Mouse (Mus musculus) c-Kit-negative CD71-positive TER-119-positive erythroid progenitor cells, embryonic 14.5 days (primary cell): ENCODE data around the gene Rdh13.

Source experiments
- DNase-seq: peaks from one replicate; pipeline ENCODE4 v3.0.0-alpha.2; 2013; ENCODE audit warnings: low read depth, low spot score

The Rdh13 gene

DNA sequence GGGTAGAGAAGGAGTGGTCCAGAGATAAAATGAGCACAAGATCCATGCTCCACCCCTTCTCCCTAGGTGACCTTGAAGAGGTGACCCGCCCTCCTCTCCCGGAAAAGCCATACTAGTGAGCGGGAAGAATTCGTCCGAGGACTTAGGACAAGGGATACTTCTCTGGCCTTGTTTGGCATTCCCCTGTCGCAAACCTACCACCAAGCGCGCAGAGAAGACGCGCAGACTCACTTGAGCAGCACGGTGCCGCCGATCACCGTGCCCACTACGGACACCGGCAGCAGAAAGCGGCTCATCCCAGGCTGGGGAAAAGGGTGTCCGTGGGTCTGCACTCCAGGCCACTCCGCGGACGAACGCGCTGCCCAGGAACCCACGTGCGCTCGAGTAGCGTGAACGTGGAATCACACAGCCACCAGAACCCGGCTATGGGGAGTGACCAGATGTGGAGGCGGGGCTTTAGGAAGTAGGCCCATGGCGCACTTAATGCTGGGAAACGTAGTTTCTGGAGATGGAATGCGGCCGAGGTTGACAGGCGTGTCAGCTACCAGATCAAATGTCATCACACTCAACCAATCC is at the start of gene Rdh13:
Rdh13 (minus strand) TSS at position 434 of the 576 bp plus-strand sequence.
- DNase-seq: peak; percentile 58

DNA sequence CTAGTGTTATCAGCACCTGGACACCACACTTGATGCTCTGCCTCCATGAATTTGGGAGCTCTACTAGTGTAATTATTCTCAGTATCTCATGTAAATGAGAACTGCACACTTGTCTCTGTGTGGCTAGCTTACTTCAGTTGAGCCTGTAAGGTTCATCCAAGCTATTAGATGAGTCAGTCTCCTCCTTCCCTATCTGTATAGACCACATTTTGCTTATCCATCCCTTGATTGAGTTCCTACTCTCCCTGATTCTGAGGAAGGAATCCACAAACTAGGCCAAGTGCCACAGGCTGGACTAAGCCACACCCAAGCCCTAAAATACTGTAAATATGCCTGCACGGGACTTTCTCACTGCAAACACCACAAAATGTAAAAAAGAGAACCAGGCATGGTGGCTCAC is 48.5 kb upstream of the Rdh13 start:
- no peak for DNase-seq

DNA sequence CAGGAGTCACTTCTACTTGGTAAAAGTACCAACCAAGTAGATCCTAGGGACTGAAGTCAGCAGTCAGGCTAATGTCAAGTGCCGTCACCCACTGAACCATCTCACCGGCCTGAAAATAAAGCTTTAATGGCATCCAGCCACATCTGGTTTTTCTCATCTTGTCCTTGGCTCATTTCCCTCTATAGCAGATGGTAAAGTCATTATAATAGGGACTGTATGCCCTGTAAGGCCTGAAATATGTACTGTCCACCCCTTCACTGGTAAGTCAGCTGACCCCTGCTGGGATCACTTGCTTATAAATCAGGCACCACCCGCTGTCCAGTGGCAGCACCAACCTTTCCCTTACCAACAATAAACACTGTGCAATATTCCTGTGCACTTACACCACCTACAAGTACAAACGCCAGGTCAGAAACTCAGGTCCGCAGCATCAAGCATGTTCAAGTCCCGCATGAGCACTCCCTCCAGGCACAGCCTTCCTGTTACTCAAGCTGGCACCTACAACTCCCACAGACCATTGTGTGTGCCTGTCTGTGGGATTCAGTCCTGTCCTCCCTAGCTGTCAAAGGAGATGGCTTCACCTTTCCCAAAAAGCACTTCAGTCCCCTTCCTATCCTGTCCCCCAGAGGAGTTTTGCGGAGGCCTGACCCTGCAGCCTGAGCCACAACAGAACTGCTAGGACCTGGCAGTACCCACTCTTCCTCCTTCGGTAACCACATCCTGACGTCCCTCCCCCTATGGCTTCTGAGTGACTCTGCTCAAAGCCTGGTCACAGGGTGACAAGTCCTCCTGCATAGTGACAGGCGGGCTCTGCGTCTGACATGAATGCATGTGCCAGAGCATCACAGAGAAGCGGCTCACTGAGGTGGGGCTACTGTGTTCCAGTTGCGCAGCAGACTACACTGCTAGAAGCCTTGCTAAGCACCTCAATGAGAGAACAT is 47.1 kb upstream of the Rdh13 start:
- DNase-seq: no peak

DNA sequence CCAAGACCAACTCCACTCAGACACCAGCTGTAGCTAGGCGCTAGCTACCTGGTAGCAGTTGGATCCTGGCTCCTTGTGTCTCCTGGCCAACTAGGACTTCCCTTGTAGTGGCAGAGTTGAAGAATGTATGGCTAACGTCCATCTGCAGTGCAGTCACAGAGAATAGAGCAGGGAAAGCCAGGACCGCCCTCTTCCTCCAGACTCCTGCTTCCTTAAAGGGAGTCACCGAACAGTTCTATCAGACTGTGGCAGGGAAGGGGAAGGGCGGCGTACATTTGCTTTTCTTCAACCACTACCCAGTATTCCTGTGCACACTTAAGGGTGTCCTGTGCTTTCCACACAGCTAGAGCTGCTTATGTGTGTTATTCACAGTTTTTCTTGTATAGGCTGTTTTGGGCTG is 45.9 kb upstream of the Rdh13 start:
- DNase-seq: no peak

DNA sequence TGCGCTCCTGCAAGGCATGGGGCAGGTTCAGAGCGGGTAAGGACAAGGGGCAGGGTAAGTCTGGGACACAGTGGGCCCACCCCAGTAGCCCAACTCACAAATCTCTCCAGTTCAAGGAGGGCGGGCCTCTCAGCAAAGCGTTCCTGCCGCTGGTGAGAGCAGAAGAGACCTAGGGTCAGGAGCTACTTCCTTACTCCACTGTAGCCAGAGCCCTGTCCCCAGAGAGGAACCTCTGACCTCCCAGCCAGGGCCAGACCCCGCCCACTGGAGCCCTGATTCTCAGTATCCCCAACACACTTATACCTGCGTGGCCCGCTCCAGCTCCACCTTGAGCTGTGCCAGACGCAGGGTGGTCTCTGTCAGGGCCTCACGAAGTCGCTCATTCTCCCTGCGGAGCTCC is 36.8 kb upstream of the Rdh13 start:
- DNase-seq: no peak

DNA sequence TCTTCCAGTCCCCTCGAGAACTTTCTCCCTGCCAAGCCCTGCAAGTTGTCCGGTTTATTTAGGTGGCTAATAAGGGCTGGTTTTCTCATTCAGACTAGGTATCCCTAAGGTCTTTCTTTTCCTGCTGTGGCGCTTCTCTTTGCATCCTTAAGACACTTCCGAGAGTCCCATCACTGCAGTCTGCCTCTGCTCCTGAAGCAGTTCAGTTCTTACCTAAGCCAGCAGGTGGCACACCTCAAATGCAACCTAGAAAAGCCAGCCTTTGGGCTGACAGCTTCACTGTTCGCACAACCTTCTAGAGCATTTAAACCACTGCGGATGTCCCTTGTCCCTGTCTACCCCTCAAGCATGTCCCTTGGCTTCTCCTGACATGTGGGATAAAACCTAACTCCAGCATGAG is 34.2 kb upstream of the Rdh13 start:
- no peak for DNase-seq

DNA sequence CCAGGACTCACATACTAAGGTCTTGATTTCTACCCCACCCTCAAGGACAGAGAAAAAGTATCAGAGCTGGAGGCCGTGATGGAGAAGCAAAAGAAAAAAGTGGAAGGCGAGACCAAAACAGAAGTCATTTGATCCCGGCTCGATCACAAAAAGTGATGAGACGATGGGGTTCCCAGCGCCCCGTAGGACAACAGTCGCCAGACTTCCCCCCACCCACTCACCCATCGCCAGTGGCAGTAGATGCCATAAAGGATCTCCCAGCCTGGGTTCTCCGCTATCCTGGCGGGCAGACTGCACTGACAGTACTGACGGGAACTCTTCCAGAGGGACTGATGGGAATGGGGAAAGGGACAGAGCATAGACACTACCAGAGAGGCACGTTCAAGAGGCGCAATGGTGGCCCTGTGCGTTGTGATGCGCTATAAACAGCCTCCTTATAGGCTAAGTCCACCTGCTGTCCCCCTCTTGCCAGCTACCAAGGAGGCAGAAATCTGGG is 33.4 kb upstream of the Rdh13 start:
- no peak for DNase-seq

DNA sequence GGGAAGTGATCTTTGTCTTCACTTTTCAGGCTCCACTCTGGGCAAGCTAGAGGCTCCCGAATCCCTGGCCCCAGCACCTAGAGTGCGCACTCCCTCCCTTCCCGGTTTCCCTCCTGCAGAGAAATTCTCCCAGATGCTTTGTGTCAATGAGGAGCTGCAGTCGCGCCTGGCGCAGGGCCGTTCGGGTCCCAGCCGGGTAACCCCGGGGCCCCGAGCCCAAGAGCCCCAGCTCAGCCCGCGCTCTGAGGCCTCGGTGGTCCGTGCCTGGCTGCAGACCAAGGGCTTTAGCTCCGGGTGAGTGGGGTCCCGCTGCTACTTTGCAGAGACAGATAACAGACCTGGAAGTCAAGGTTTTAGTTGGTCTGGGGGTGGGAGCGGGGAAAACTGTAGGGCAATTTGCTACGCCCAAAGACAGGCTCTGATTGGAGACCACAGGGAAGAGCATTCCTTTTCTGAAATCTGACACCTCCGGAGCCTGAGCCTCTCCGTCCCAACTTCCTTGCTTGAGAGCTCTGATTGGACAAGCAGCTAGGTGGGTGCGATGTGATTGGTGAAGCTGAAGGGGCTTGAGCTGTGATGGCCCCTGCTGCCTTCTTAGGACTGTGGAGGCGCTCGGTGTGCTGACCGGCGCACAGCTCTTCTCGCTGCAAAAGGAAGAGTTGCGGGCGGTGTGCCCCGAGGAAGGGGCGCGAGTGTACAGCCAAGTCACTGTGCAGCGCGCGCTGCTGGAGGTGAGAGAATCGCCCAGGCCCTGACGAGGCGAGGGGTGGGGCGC is 32.8 kb upstream of the Rdh13 start:
- no peak for DNase-seq

DNA sequence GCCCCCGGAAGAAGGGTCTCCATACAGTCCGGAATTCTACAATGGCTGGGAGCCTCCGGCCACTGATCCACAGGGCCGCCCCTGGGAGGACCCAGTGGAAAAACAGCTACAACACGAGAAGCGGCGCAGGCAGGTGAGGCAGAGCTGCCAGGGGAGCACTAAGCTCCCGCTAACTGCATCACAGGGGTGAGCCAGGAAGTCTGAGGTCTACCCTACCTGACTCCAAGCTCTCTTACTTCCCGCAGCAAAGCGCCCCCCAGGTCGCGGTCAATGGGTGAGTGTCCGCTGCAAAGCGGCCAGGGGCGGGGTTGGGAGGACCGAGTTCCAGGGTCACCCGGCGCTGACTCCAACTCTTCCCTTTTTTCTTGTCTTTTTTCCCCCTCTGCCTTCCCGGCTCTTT is 28.5 kb upstream of the Rdh13 start:
- DNase-seq: no peak

DNA sequence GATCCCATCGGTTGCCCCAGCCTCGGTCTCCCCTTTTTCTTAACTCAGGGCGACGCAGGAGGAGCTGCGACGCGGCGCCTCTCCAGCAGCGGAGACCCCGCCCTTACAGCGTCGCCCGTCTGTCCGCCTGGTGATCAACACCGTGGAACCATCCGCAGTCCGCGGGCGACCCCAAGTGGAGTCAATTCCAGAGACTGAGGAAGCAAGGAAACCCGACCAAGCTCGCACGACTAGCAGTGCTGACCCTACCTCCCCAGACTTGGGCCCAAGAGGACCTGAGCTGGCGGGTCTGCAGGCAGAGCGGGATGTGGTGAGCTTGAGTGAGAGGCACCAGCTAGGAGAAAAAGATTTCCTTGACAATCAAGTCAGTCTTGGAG is 25.7 kb upstream of the Rdh13 start:
- no peak for DNase-seq

DNA sequence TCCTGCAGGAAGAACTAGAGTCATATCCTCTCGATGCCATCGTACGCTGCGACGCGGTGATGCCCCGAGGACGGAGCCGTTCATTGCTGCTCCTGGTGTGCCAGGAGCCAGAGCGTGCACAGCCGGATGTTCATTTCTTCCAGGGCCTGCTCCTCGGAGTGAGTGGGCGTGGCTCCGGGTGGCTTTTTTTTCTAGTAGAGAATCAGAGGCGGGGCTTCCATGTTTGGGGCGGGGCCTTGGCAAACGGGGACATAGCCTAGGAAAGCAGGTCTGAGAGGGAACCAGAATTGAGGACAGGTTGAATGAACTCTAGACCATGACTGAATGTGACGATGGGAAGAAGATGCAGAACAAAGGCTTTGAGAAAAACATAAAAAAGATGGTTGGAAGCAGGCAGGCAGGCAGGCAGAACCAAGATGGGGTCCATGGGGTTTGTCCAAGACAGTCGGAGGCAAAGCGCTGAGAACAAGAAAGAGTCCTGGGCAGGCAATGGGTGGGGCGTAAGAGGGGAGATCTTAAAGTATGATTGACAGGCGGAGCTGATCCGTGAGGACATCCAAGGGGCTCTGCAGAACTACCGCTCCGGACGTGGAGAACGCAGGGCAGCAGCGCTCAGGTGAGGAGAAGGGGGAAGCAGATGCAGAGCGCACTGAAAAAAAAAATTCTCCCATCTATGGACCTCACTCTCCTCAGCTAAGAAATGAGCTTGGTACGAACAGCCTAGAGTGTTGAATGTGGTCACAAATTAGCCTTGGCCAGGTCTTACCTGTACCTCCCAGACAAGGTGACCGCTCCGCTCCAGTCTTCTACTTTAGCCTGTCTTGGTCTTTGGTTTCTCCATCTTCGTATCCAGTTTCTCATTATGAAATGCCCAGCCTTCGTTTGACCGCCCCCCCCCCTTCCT is 25.1 kb upstream of the Rdh13 start:
- no peak for DNase-seq

DNA sequence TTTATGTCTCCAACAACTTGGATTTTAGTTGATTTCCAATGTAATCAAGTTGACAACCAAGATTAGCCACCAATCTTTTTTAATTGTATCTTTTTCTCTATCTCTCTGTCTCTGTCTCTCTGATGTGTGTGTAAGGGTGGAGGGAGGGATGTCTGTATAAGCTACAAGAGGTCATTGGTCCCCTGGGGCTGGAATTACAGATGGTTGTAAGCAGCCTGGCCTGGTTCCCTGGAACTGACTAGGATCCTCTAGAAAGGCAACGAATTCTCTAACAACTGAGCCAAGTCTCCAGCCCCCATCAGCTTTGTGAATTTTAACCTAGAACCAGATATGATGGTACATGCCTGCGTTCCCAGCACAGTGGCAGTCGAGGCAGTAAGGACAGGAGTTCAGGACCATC is 22.4 kb upstream of the Rdh13 start:
- DNase-seq: no peak

DNA sequence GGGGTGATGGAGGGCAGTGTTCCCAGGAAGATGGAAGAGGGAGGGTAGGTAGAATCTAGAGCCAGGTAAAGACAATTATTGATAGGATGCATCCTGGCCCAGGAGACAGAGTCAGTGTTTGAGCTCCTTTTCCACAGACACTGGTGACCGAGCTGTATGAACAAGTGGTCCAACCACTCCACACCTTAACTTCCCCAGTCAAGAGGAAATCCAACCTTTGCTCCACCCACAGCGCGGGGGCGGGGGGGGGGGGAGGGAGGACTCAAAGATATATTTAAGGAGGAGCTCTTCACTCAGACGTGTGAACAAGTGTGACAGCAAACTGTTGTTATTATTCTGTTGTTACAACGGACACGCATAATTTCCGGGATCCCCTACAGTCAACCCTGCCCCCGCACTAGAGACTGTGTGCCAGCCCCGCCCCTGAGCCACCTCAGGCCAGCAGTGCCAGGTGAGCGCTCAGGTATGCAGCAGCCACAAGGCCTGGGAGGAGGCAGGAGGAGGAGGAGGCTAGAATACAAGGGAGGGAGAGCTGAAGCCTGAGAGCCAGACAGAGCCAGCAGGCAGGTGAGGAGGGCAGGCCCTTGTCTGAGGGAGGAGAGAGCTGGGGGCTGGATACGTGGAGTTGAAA is 18.9 kb upstream of the Rdh13 start:
- DNase-seq: no peak

DNA sequence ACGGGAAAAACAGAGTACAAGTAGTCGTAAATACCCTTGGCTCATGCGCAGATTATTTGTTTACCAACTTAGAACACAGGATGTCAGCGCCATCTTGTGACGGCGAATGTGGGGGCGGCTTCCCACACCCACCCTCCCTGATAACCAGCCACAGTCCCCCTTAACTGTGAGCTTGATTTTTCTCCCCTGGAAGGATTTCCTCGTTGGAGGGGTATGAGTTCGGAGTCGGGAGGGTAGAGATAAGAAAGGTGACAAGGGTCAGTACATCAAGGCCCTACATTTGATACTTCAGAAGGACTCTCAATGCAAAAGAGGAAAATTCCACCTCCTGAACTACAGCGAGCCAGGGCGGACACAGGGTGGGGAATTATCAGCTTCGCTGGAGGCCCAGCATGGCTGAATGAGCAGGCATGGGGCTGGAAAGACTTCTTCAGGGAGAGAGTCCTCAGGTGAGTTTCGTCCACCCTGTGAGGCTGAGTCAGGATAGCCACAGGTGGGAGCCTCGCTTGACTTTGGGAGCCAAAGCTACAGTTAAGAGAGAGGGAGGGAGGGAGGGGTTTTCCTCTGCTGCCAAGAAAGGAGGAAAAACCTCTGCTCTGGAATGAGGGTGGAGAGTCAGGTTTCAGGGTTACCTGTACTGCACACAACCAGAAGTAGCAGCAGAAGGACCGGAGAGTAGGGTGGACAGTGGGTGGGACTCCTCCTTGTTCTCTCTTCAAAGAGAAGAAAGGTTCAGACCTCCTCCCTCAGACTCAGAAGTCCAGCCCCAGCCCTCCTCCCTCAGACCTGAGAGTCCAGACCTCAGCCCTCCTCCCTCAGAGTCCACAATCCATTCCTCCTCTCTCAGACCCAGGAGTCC is 15.4 kb upstream of the Rdh13 start, which contains the start of gene Eps8l1:
Eps8l1 (plus strand) TSS at position 99 of the 859 bp plus-strand sequence.
- DNase-seq: no peak

DNA sequence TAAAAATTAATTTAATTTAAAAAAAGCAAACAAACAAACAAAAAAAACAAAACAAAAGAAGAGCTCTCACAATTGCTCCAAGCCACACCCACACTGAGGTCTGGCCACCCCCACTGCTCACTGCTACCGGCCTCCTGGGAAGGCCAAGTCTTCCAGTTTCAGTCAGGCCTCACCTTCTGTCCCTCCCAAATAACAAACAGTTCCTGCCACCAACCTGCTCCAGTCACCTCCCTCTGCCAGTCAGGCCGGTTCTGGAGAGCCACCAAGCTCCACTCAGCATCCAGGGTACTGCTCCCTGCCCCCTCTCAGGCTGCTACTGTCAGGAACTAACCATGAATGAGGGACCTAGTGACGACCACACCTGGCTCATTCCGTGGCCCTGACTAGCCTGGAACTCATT is 7.2 kb upstream of the Rdh13 start:
- DNase-seq: no peak

DNA sequence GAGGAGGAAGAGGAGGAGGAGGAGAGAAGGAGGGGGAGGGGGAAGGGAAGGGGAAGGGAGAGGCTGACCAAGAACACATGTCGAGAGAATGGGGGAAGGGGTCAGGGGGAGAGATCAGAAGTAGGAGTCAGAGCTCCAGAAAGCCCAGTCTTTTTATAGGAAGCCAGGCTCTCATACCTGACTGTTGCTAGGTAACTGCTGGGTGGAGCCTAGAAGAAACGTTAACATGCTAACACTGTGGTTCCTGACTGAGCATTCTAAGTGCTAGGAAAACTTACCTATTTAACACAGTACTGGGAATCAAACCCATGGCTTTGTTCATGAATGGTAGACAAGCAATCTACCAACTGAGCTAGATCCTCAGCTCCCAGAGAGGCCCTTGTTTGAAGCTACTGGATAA is 3.8 kb upstream of the Rdh13 start:
- DNase-seq: no peak

DNA sequence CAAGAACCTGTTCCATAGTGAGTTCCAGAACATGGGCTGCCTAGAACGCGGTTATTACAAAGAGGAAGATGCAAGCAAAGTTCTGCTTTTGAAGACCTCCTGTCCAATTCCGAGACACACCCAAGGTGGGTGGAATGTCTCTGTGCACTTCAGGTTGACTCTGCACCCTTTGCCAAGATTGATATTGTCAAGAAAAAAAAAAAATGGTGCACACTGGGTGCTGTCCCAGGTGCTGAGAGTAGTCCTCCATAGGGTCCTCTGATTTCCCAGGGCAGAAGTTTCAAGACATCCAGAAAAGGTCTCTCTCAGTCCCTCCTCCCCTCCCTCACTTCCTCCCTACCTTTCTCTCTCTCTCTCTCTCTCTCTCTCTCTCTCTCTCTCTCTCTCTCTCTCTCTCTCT is 3.0 kb upstream of the Rdh13 start:
- DNase-seq: no peak

DNA sequence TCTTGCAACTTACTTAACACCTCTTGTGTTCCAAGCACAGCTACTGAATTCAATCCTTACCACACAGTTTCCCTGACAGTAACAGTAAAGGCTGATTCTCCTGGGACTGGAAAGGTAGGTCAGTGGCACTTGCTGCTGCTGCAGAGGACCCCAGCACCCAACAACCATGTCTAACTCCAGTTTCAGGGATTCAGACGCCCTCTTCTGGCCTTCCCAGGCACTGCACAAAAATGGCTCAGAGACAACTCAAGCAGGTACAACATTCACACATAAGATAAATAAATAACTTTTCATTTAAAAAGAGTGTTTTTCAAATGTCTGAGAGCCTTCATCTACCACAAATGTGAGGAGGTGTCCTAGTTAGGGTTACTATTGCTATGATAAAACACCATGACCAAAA is 1.7 kb upstream of the Rdh13 start:
- peak; percentile 17 for DNase-seq

DNA sequence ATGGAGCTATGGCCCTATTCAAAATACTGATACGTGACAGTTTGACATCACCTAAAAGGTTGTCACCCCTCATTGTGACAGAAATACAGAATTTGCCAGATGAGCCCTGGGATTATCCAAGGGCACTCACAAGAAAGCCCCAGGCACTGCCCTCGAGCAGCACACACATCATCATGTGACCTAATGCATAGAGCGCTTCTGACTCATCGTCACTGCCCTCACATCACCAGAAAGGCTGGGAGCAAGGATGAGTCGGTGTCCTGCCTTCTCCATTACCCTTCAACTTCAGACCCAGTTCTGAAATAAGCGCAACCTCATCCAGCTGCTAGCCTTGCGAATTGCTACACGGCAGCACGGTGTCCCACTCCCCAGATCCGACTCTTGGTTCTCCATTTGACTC is 4.9 kb downstream of the Rdh13 start:
- DNase-seq: no peak

DNA sequence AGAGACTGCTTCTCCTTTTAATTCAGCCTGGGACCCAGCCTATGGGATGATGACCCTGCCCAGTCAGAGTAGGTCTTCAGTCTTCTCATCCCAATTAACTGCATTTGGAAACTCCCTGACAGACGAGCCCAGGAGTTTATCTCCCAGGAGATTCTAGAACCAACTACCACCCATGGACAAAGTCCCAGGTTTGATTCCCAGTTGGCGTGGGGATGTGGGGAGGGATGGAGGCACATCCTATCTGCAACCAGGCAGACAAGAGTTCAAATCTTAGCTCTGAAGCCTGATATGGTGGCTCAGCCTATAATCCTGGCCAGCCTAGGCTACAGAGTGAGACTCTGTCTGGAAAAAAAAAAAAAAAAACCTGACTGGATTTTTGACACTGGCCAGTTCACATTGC is 7.7 kb downstream of the Rdh13 start:
- no peak for DNase-seq
